Mouse (Mus musculus) bone marrow, adult 2 months (tissue): Measurements from ENCODE around the gene Borcs5.

Experiments
- CTCF ChIP-seq: fragments of 200-500 bp; IDR thresholded peaks from 2 replicates; pipeline ENCODE4 v1.5.1; 2011; ENCODE audit warnings: low read length, control low read depth; ENCODE audit not compliant: control insufficient read depth, insufficient read depth
- POLR2A ChIP-seq: fragments of 200-500 bp; IDR thresholded peaks from 2 replicates; pipeline ENCODE4 v1.6.1; 2011; ENCODE audit warnings: low read depth, mild to moderate bottlenecking, control low read depth, low read length, borderline replicate concordance; ENCODE audit not compliant: control insufficient read depth

- TF ChIP-seq CTCF, result no peak
- no peak for TF ChIP-seq POLR2A
Observed at GRCm38 (mm10) chr6:134694498-134694897, 55.2 kb downstream of the Borcs5 start.
